Mouse (Mus musculus) lung, postnatal 0 days (tissue): ENCODE results near the gene Tex37. TPM values are rescaled to one million over a fixed set of nuclear protein-coding genes. Genes with fewer than 3 reads are reported as not detected.

ENCODE experiments used
- ATAC-seq: fragments of 200-750 bp; cut with Nextera tagmentation; 2 replicates; pipeline ENCODE4 v1.8.0; 2017; ENCODE audit warnings: moderate library complexity
- DNase-seq: peaks from one replicate; pipeline ENCODE4 v3.0.0-alpha.2; 2016; ENCODE audit warnings: low spot score
- H3K27ac ChIP-seq: fragments of 300-500 bp; sonication (generic); 2 replicates; pipeline ENCODE4 v1.5.1; 2014; ENCODE audit warnings: antibody characterized with exemption, mild to moderate bottlenecking, low read length, mixed read lengths
- H3K27me3 ChIP-seq: fragments of 300-500 bp; sonication (generic); replicated peaks from 2 replicates; pipeline ENCODE4 v1.6.1; 2014; ENCODE audit warnings: low read length, mixed read lengths; ENCODE audit not compliant: insufficient read depth
- H3K36me3 ChIP-seq: fragments of 300-500 bp; sonication (generic); 2 replicates; pipeline ENCODE4 v1.6.1; 2014; ENCODE audit warnings: low read length, mixed read lengths; ENCODE audit not compliant: insufficient read depth
- H3K4me1 ChIP-seq: fragments of 300-500 bp; sonication (generic); 2 replicates; pipeline ENCODE4 v1.6.1; 2014; ENCODE audit warnings: antibody characterized with exemption, low read depth, low read length, mixed read lengths; ENCODE audit not compliant: insufficient read depth
- H3K4me2 ChIP-seq: fragments of 300-500 bp; sonication (generic); replicated peaks from 2 replicates; pipeline ENCODE4 v1.6.1; 2014; ENCODE audit warnings: low read depth, mild to moderate bottlenecking, low read length, moderate library complexity, mixed read lengths
- H3K4me3 ChIP-seq: fragments of 300-500 bp; sonication (generic); 2 replicates; pipeline ENCODE4 v1.5.1; 2014; ENCODE audit warnings: low read depth, low read length
- H3K9ac ChIP-seq: fragments of 300-500 bp; sonication (generic); replicated peaks from 2 replicates; pipeline ENCODE4 v1.6.1; 2014; ENCODE audit warnings: low read depth, mild to moderate bottlenecking
- H3K9me3 ChIP-seq: fragments of 300-500 bp; sonication (generic); 2 replicates; pipeline ENCODE4 v1.6.1; 2016; ENCODE audit warnings: low read length, mixed read lengths
- CTCF ChIP-seq: IDR thresholded peaks from 2 replicates; pipeline ENCODE4 v1.5.1; 2016; ENCODE audit warnings: antibody characterized with exemption, mild to moderate bottlenecking
- EP300 ChIP-seq: IDR thresholded peaks from 2 replicates; pipeline ENCODE4 v1.6.1; 2016; ENCODE audit warnings: antibody characterized with exemption, mild to moderate bottlenecking, control low read depth
- WGBS: fragments of 180-500 bp; shearing (Covaris S2); extraction: QIAGEN DNeasy Blood & Tissue Kit; methylation state at CpG from one replicate; pipeline ENCODE4 v1.1.7; 2014; 5-methylcytosine and 5-hydroxymethylcytosine counted together
- polyA plus RNA-seq: library from polyadenylated mRNA; unstranded; fragments of >200 nt; fragmentation: Nextera tagmentation; extraction: Ambion mirVana; gene quantifications from 2 replicates; pipeline ENCODE4 v1.2.1, GENCODE M21; 2015

Tex37 gene
- polyA plus RNA-seq, 1 experiment from 2014 or later: not detected

- TF ChIP-seq EP300 (no peak), CTCF (no peak)
- Histone ChIP-seq H3K27ac (no peak overlapping the region), H3K27me3 (peaks cover 38% of the 10 kb centered on the region), H3K36me3 (no peaks in the 10 kb centered on the region), H3K4me3 (peak overlapping the region; percentile 26), H3K4me2 (peak overlapping the region; percentile 48), H3K9me3 (no peaks in the 10 kb centered on the region), H3K4me1 (peaks cover 9% of the 10 kb centered on the region), H3K9ac (no peak overlapping the region)
- DNase-seq: no peak
- 1% methylated on average over 33 of the region's 34 CpGs for WGBS
- no peak for ATAC-seq
Observed at GRCm38 (mm10) chr6:70956936-70957335, 38.2 kb upstream of the Tex37 start.

DNA sequence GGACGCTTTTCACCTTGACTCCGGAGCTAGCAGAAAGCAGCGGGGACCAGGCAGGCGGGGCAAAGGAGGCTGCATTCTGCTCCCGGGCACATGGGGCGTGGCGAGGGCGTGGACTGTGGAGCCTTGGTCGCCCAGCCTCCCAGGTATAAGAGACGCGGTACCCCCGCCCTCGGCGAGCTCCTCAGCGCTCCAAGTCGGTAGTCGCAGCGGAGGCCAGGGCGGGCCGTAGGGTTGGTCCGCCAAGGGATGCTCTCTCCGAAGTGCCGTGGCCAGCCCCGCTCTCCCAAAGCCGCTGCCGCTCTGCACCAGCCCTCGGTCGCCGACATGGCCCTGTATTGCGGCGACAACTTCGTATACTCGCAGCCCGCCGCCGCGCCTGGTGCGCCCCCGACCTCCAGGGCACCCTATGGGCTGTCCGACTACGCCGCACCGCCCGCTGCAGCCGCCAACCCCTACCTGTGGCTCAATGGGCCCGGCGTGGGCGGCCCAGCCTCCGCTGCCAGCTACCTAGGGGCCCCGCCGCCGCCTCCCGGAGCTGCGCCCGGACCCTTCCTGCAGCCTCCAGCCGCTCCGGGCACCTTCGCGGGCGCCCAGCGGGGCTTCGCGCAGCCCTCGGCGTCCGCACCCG lies 37.7 kb upstream of the Tex37 start, which contains the start of gene Foxi3:
TSS of gene Foxi3 (plus strand) at position 247 of the 628 bp plus-strand sequence.
- Histone ChIP-seq H3K36me3 (no peaks in the 10 kb centered on the region), H3K9me3 (no peaks in the 10 kb centered on the region), H3K4me1 (peaks cover 9% of the 10 kb centered on the region), H3K4me2 (peak within 1 kb of the TSS; percentile 48), H3K27ac (no peak within 1 kb of the TSS), H3K9ac (no peak within 1 kb of the TSS), H3K4me3 (peak within 1 kb of the TSS; percentile 26), H3K27me3 (peaks cover 38% of the 10 kb centered on the region)
- WGBS: under 1% methylated on average over 47 of the region's 67 CpGs
- ATAC-seq: peak; percentile 68
- peak; percentile 29 for DNase-seq
- TF ChIP-seq CTCF (no peak), EP300 (no peak)

- Histone ChIP-seq H3K27ac (no peak overlapping the region), H3K4me2 (peak overlapping the region; percentile 48), H3K9me3 (no peaks in the 10 kb centered on the region), H3K4me1 (peaks cover 9% of the 10 kb centered on the region), H3K4me3 (peak overlapping the region; percentile 26), H3K27me3 (peaks cover 38% of the 10 kb centered on the region), H3K9ac (no peak overlapping the region), H3K36me3 (no peaks in the 10 kb centered on the region)
- no peak for DNase-seq
- ATAC-seq: no peak
- TF ChIP-seq EP300: no peak
- no peak for TF ChIP-seq CTCF
- 4% methylated on average over 12 of the region's 12 CpGs for WGBS
Observed at GRCm38 (mm10) chr6:70955841-70956240, 37.1 kb upstream of the Tex37 start.

- no peak for DNase-seq
Observed at GRCm38 (mm10) chr6:70955291-70955800, 36.6 kb upstream of the Tex37 start.

DNA sequence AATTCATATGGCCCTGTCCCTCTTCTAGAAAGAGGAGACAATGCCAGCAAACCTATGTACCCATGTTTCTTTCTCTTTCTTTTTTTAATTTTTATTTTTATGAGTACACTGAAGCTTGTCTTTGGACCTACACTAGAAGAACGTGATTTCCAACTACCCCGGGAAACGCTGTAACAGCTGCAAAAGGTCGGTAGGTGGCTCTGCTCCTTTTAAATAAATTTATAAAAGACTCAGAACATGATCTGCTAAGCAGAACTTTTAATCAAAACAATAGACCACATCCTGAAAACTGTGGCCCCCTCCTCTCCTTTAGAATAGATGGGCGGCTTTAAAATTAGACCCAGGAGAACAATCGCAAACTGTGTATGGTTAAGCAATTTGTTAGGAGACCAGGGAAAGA lies 35.3 kb upstream of the Tex37 start:
- peaks cover 38% of the 10 kb centered on the region for H3K27me3 ChIP-seq
- no peaks in the 10 kb centered on the region for H3K36me3 ChIP-seq
- ATAC-seq (no peak), DNase-seq (peak; percentile 45)
- H3K4me1 ChIP-seq: peaks cover 9% of the 10 kb centered on the region
- no peak overlapping the region for H3K4me3 ChIP-seq
- H3K27ac ChIP-seq: no peak overlapping the region
- H3K4me2 ChIP-seq: no peak overlapping the region
- H3K9me3 ChIP-seq: no peaks in the 10 kb centered on the region
- peak; percentile 51 for TF ChIP-seq CTCF
- no peak for TF ChIP-seq EP300
- WGBS: 10% methylated on average over 6 of the region's 6 CpGs
- H3K9ac ChIP-seq: no peak overlapping the region

More at GRCm38 (mm10) chr6:70955291-70955800, 36.6 kb upstream of the Tex37 start:
- H3K27me3 ChIP-seq: peaks cover 38% of the 10 kb centered on the region
- no peak overlapping the region for H3K27ac ChIP-seq
- 6% methylated on average over 14 of the region's 14 CpGs for WGBS
- no peak overlapping the region for H3K4me3 ChIP-seq
- no peak for TF ChIP-seq CTCF
- no peak for ATAC-seq
- no peaks in the 10 kb centered on the region for H3K9me3 ChIP-seq
- H3K4me1 ChIP-seq: peaks cover 9% of the 10 kb centered on the region
- no peak overlapping the region for H3K4me2 ChIP-seq
- H3K36me3 ChIP-seq: no peaks in the 10 kb centered on the region
- no peak overlapping the region for H3K9ac ChIP-seq

- Histone ChIP-seq H3K36me3 (no peaks in the 10 kb centered on the region), H3K4me2 (no peak overlapping the region), H3K9ac (no peak overlapping the region), H3K4me1 (peaks cover 9% of the 10 kb centered on the region), H3K27ac (no peak overlapping the region), H3K9me3 (no peaks in the 10 kb centered on the region), H3K4me3 (no peak overlapping the region), H3K27me3 (peaks cover 35% of the 10 kb centered on the region)
- 64% methylated on average over 7 of the region's 7 CpGs for WGBS
- ATAC-seq (no peak), DNase-seq (no peak)
- TF ChIP-seq CTCF (no peak), EP300 (no peak)
Observed at GRCm38 (mm10) chr6:70953274-70953673, 34.5 kb upstream of the Tex37 start.
